8 mouse cellular contexts compared by ENCODE assay signal in the genomic region with DNA sequence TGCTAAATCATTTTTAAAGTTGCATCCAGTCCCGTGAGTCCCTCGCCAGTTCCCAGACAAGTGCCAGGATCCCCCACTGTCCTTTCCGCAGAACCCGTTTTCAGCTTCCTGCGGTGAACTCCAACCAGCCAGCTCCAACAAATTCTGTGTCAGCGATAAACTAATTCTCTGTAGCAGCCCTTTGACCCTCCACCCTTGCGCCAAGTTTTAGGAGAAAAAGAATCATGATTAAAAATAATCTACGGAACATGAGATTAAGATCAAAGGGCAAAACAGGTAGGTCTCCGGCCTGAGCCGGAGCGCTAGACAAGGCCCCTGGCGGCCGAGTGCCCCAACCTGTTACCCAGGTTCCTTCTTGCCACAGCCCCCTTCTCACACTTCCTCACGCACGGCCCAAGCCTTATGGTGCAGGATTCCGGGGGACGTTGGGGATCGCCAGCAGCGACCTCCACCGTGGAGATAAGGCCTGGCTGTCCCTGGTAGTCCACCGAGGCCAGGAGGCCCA. TPM values are rescaled to one million over a fixed set of nuclear protein-coding genes. Genes with fewer than 3 reads are reported as not detected.
A peak's percentile ranks its signal among the peaks of the same experiment; 100 is the strongest.
DNase-seq lines count a peak whose midpoint lies in the region; ATAC-seq and TF ChIP-seq lines count a peak whose summit lies in the region.

No protein-coding gene starts in this region.

- no peaks in the 10 kb centered on the region for H3K27me3 ChIP-seq in forebrain, embryonic 11.5 days (ENCODE audit: control insufficient read depth, insufficient read depth, low read length)
- no peaks in the 10 kb centered on the region for H3K27me3 ChIP-seq in intestine, postnatal 0 days (replicated peaks; ENCODE audit: control insufficient read depth, insufficient read depth, low read length)

- TF ChIP-seq POLR2A in brain, embryonic 14.5 days (IDR thresholded peaks at IDR 0.05; ENCODE audit: borderline replicate concordance, extremely low read depth, insufficient read depth, insufficient read length, poor library complexity, severe bottlenecking) = no peak

- peak overlapping the region; percentile 83 for H3K4me3 ChIP-seq in forebrain, embryonic 11.5 days (ENCODE audit: low read depth, low read length)
- peak overlapping the region; percentile 84 for H3K4me3 ChIP-seq in intestine, postnatal 0 days (ENCODE audit: low read depth, low read length)

- H3K9ac ChIP-seq in forebrain, embryonic 11.5 days (ENCODE audit: low read length) = peak overlapping the region; percentile 92
- H3K9ac ChIP-seq in intestine, postnatal 0 days (ENCODE audit: low read depth, low read length) = peak overlapping the region; percentile 91

- peak; percentile 74 for ATAC-seq in forebrain, embryonic 11.5 days (replicated peaks; ENCODE audit: low FRiP score)
- peak; percentile 61 for ATAC-seq in intestine, postnatal 0 days
- ATAC-seq in megakaryocyte, adult 5-6 weeks (ENCODE audit: poor library complexity, severe bottlenecking) = peak; percentile 58

- TF ChIP-seq CTCF in brain, embryonic 14.5 days (IDR thresholded peaks at IDR 0.05; ENCODE audit: borderline replicate concordance, extremely low read depth, insufficient read depth, insufficient read length) = no peak
- peak; percentile 21; the same call in 1 of the 2 replicates for TF ChIP-seq CTCF in intestine, postnatal 0 days (IDR thresholded peaks at IDR 0.05; ENCODE audit: low read depth)

- under 1% methylated on average over 21 of the region's 21 CpGs for WGBS in forebrain, embryonic 11.5 days
- under 1% methylated on average over 21 of the region's 21 CpGs for WGBS in intestine, postnatal 0 days

- no peaks in the 10 kb centered on the region; the same call in 1 of the 2 replicates for H3K36me3 ChIP-seq in forebrain, embryonic 11.5 days (ENCODE audit: control insufficient read depth, insufficient read depth, low read length)
- H3K36me3 ChIP-seq in intestine, postnatal 0 days (ENCODE audit: control insufficient read depth, insufficient read depth) = peaks cover 15% of the 10 kb centered on the region

- DNase-seq in left cerebral cortex, postnatal 4 days = peak; percentile 23
- no peak for DNase-seq in left cerebral cortex, postnatal 36 days (ENCODE audit: low spot score in 2 of 2)
- peak; percentile 49 for DNase-seq in brain, embryonic 14.5 days (ENCODE audit: low read depth)
- DNase-seq in forebrain, embryonic 11.5 days (ENCODE audit: low spot score) = peak; percentile 51
- no peak for DNase-seq in layer of hippocampus, adult 11-12 months (ENCODE audit: low spot score)
- no peak for DNase-seq in ovary, postnatal 14 days (ENCODE audit: low spot score)

- intact Hi-C loops in left cerebral cortex, postnatal 4 days (cut with DNase I) = no loop called here
- intact Hi-C loops in left cerebral cortex, postnatal 36 days (cut with DNase I) = no loop called here

- H3K4me1 ChIP-seq in forebrain, embryonic 11.5 days (replicated peaks; ENCODE audit: control insufficient read depth, insufficient read depth, low read length) = peaks cover 3% of the 10 kb centered on the region; the same call in 1 of the 2 replicates
- H3K4me1 ChIP-seq in intestine, postnatal 0 days (replicated peaks; ENCODE audit: control insufficient read depth, insufficient read depth, low read length) = peaks cover 4% of the 10 kb centered on the region; the same call in 1 of the 2 replicates

- H3K27ac ChIP-seq in forebrain, embryonic 11.5 days (ENCODE audit: low read depth, low read length) = peak overlapping the region; percentile 86
- H3K27ac ChIP-seq in intestine, postnatal 0 days (ENCODE audit: low read depth, low read length) = peak overlapping the region; percentile 92

- peak overlapping the region; percentile 61 for H3K4me2 ChIP-seq in forebrain, embryonic 11.5 days (ENCODE audit: low read depth, low read length, severe bottlenecking)
- peak overlapping the region; percentile 88 for H3K4me2 ChIP-seq in intestine, postnatal 0 days (replicated peaks; ENCODE audit: low read depth)

- no peaks in the 10 kb centered on the region for H3K9me3 ChIP-seq in forebrain, embryonic 11.5 days (ENCODE audit: control insufficient read depth, low read length)
- H3K9me3 ChIP-seq in intestine, postnatal 0 days (ENCODE audit: control insufficient read depth) = no peaks in the 10 kb centered on the region

RNA-seq across cellular contexts. Expression of a gene that starts 0.5 kb away (rescaled TPM):
- 100 to 1,000 TPM; 177 to 189 TPM for total RNA-seq in left cerebral cortex, postnatal 4 days (2021)
- total RNA-seq in left cerebral cortex, postnatal 36 days (2021) = 100 to 1,000 TPM; 249 to 254 TPM
- polyA plus RNA-seq in brain, embryonic 14.5 days (2012; rRNA removed) = 258 and 287 TPM in 2 replicates
- polyA plus RNA-seq in forebrain, embryonic 11.5 days (2014; fragmentation: Nextera tagmentation; extraction: Ambion mirVana) = 463 and 475 TPM in 2 replicates
- polyA plus RNA-seq in intestine, postnatal 0 days (2015; fragmentation: Nextera tagmentation; extraction: Ambion mirVana) = 587 and 610 TPM in 2 replicates
- total RNA-seq in megakaryocyte, adult 5-6 weeks (2015) = 322 and 348 TPM in 2 replicates
- 267 and 301 TPM in 2 replicates for total RNA-seq in megakaryocyte, adult 5-6 weeks (2017)

RNA-seq across cellular contexts. Expression of a gene that starts 13.0 kb away (rescaled TPM):
- total RNA-seq in left cerebral cortex, postnatal 4 days (2021) = 100 to 1,000 TPM; 738 to 789 TPM
- 100 to 1,000 TPM; 359 to 374 TPM for total RNA-seq in left cerebral cortex, postnatal 36 days (2021)
- 2,704 and 3,150 TPM in 2 replicates for polyA plus RNA-seq in brain, embryonic 14.5 days (2012; rRNA removed)
- polyA plus RNA-seq in forebrain, embryonic 11.5 days (2014; fragmentation: Nextera tagmentation; extraction: Ambion mirVana) = 574 and 627 TPM in 2 replicates
- 433 and 466 TPM in 2 replicates for polyA plus RNA-seq in intestine, postnatal 0 days (2015; fragmentation: Nextera tagmentation; extraction: Ambion mirVana)
- 1,555 and 1,680 TPM in 2 replicates for total RNA-seq in megakaryocyte, adult 5-6 weeks (2015)
- 559 and 757 TPM in 2 replicates for total RNA-seq in megakaryocyte, adult 5-6 weeks (2017)

Comparison
In these comparisons a context has a peak if more than half of its experiments do, and no peak if none do; other contexts are left out.
1. DNase-seq: peak in left cerebral cortex, postnatal 4 days (single experiment), brain, embryonic 14.5 days (single experiment) and forebrain, embryonic 11.5 days (single experiment); none in left cerebral cortex, postnatal 36 days (0 of 2), layer of hippocampus, adult 11-12 months (single experiment) and ovary, postnatal 14 days (single experiment).
2. Peak in every context shown above with its lines, with median percentiles within 50 percentile points of each other: ATAC-seq.